Mouse (Mus musculus): ENCODE measurements around the gene Lipe. TPM values are rescaled to one million over a fixed set of nuclear protein-coding genes. Genes with fewer than 3 reads are reported as not detected.

Lipe gene
- total RNA-seq, 1 experiment from 2014 or later, result 303 TPM

GRCm38 (mm10) chr7:25385850-25386555 is 12.5 kb downstream of the Lipe start:
- peak; percentile 88 for DNase-seq

- DNase-seq, result no peak
Measured at GRCm38 (mm10) chr7:25385259-25385658, 13.3 kb downstream of the Lipe start.

- no peak for DNase-seq
Measured at GRCm38 (mm10) chr7:25384818-25385217, 13.7 kb downstream of the Lipe start.

- no peak for DNase-seq
Measured at GRCm38 (mm10) chr7:25384318-25384717, 14.2 kb downstream of the Lipe start.

GRCm38 (mm10) chr7:25383891-25384290 is 14.6 kb downstream of the Lipe start:
- no peak for DNase-seq

- DNase-seq, result no peak
Measured at GRCm38 (mm10) chr7:25383385-25383784, 15.1 kb downstream of the Lipe start.

- no peak for DNase-seq
Measured at GRCm38 (mm10) chr7:25382541-25382940, 16.0 kb downstream of the Lipe start.

- DNase-seq, result no peak
Measured at GRCm38 (mm10) chr7:25381284-25381680, 17.2 kb downstream of the Lipe start.

- no peak for DNase-seq
Measured at GRCm38 (mm10) chr7:25380392-25381283, 17.9 kb downstream of the Lipe start.

GRCm38 (mm10) chr7:25379551-25380351 is 18.8 kb downstream of the Lipe start:
- DNase-seq, result no peak

GRCm38 (mm10) chr7:25378181-25379100 is 20.1 kb downstream of the Lipe start:
- DNase-seq, result no peak

GRCm38 (mm10) chr7:25377100-25377700 is 21.3 kb downstream of the Lipe start:
- DNase-seq, result no peak

GRCm38 (mm10) chr7:25376556-25376955 is 22.0 kb downstream of the Lipe start:
- DNase-seq, result peak; percentile 86

GRCm38 (mm10) chr7:25372441-25372840 is 26.1 kb downstream of the Lipe start:
- DNase-seq, result no peak

GRCm38 (mm10) chr7:25369058-25369749 is 29.3 kb downstream of the Lipe start, which contains the start of gene Cnfn:
Gene Cnfn, minus strand, starts transcription at chr7:25369724.
- no peak for DNase-seq

- DNase-seq, result no peak
Measured at GRCm38 (mm10) chr7:25368333-25368732, 30.2 kb downstream of the Lipe start.

- no peak for DNase-seq
Measured at GRCm38 (mm10) chr7:25367632-25368293, 30.7 kb downstream of the Lipe start.

GRCm38 (mm10) chr7:25365937-25366625 is 32.4 kb downstream of the Lipe start:
- DNase-seq, result no peak

- no peak for DNase-seq
Measured at GRCm38 (mm10) chr7:25363632-25364031, 34.9 kb downstream of the Lipe start.

Measured in adrenal gland, postnatal 25 days (tissue).